Mouse (Mus musculus) thymus, adult 2 months (tissue): ENCODE data around the gene Asb13.

Experiments used
- CTCF ChIP-seq: fragments of 200-500 bp; IDR thresholded peaks from 2 replicates; pipeline ENCODE4 v1.5.1; 2012; ENCODE audit warnings: mild to moderate bottlenecking, control low read depth, low read length, moderate library complexity, borderline replicate concordance; ENCODE audit not compliant: control insufficient read depth, poor library complexity, insufficient read depth; ENCODE audit errors: extremely low read depth
- POLR2A ChIP-seq: fragments of 200-500 bp; IDR thresholded peaks from 2 replicates; pipeline ENCODE4 v1.6.1; 2012; ENCODE audit warnings: mild to moderate bottlenecking, low read length, control low read depth, moderate library complexity; ENCODE audit not compliant: control insufficient read depth, poor library complexity, insufficient read depth; ENCODE audit errors: extremely low read depth

GRCm38 (mm10) chr13:3628102-3628501 is 5.7 kb upstream of the Asb13 start:
- no peak for TF ChIP-seq POLR2A
- TF ChIP-seq CTCF, result no peak
